Mouse (Mus musculus): ENCODE results near the gene Cdh5.

GRCm38 (mm10) chr8:104170118-104171049 lies 69.0 kb downstream of the Cdh5 start, which contains the start of gene Bean1:
- TF ChIP-seq CTCF (IDR thresholded peaks at IDR 0.05; ENCODE audit: borderline replicate concordance, insufficient read depth, low read length), result no peak
- no peak for TF ChIP-seq POLR2A (IDR thresholded peaks at IDR 0.05; ENCODE audit: low read depth, low read length)
